Mouse (Mus musculus) lung, postnatal 0 days (tissue): ENCODE measurements around the gene Smpd2.

Source experiments
- CTCF ChIP-seq: IDR thresholded peaks from 2 replicates; pipeline ENCODE4 v1.5.1; 2016; ENCODE audit warnings: antibody characterized with exemption, mild to moderate bottlenecking
- EP300 ChIP-seq: IDR thresholded peaks from 2 replicates; pipeline ENCODE4 v1.6.1; 2016; ENCODE audit warnings: antibody characterized with exemption, mild to moderate bottlenecking, control low read depth

DNA sequence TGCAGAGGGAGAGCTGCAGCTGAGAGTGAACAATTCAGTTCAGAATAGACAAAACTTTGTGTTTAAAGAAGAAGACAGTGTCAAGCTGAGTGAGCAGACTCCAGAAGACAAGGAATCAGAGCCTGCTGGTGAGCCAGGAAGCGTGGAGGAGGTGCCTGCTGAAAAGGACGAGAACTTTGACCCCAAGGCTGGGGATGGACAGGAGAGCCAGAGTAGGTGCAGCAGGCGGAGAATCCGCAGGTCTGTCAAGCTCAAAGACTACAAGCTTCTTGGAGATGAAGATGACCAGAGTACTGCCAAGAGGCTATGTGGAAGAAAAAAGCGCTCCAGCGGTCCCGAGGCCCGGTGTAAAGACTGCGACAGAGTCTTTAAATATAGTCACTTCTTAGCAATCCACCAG is 38.5 kb downstream of the Smpd2 start:
- TF ChIP-seq CTCF (no peak), EP300 (no peak)
